Mouse (Mus musculus) MEL (cell line): ENCODE results near the gene Hlcs. TPM values are rescaled to one million over a fixed set of nuclear protein-coding genes. Genes with fewer than 3 reads are reported as not detected.

Source experiments
- DNase-seq: peaks from one replicate; pipeline ENCODE4 v3.0.0; 2011; ENCODE audit warnings: low read depth, low spot score
- H3K27ac ChIP-seq: 2 replicates; pipeline ENCODE4 v1.5.1; 2012; ENCODE audit warnings: low read depth, mild to moderate bottlenecking, control low read depth, low read length, moderate library complexity; ENCODE audit not compliant: control insufficient read depth
- H3K27me3 ChIP-seq, 2 experiments: fragments of 150-350 bp in 1 of 2; sonication (generic) in 1 of 2; 2 replicates each; pipeline ENCODE4 v1.6.1; 2012; ENCODE audit warnings: low read length in 2 of 2, mild to moderate bottlenecking in 2 of 2, improper control_type of control experiment in 1 of 2, moderate library complexity in 1 of 2; ENCODE audit not compliant: insufficient read depth in 2 of 2, control insufficient read depth in 1 of 2
- H3K36me3 ChIP-seq, 2 experiments: 2 replicates each; pipeline ENCODE4 v1.6.1; 2012 to 2014; ENCODE audit warnings: low read length in 2 of 2, improper control_type of control experiment in 1 of 2, inconsistent platforms in 1 of 2, mild to moderate bottlenecking in 1 of 2; ENCODE audit not compliant: insufficient read depth in 2 of 2, control insufficient read depth in 1 of 2
- H3K4me1 ChIP-seq, 2 experiments: fragments of 150-350 bp in 1 of 2; sonication (generic) in 1 of 2; 2 replicates each; pipeline ENCODE4 v1.6.1; 2012; ENCODE audit warnings: low read length in 2 of 2, improper control_type of control experiment in 1 of 2, mild to moderate bottlenecking in 1 of 2; ENCODE audit not compliant: insufficient read depth in 2 of 2, control insufficient read depth in 1 of 2
- H3K4me3 ChIP-seq, 2 experiments: fragments of 150-350 bp in 1 of 2; sonication (generic) in 1 of 2; 2 replicates each; pipeline ENCODE4 v1.5.1; 2012; ENCODE audit warnings: low read depth in 2 of 2, low read length in 2 of 2, mild to moderate bottlenecking in 2 of 2, moderate library complexity in 2 of 2, control low read depth in 1 of 2, improper control_type of control experiment in 1 of 2; ENCODE audit not compliant: control insufficient read depth in 1 of 2, insufficient read depth in 1 of 2
- H3K79me2 ChIP-seq: 2 replicates; pipeline ENCODE4 v1.6.1; 2012; ENCODE audit warnings: mild to moderate bottlenecking, low read length, moderate library complexity; ENCODE audit not compliant: control insufficient read depth, poor library complexity, insufficient read depth
- H3K9ac ChIP-seq: 2 replicates; pipeline ENCODE4 v1.6.1; 2012; ENCODE audit warnings: low read depth, mild to moderate bottlenecking, control low read depth, low read length, moderate library complexity; ENCODE audit not compliant: control insufficient read depth, poor library complexity, severe bottlenecking
- H3K9me3 ChIP-seq: fragments of 150-350 bp; sonication (generic); replicated peaks from 2 replicates; pipeline ENCODE4 v1.6.1; 2012; ENCODE audit warnings: mild to moderate bottlenecking, low read length, improper control_type of control experiment, moderate library complexity; ENCODE audit not compliant: insufficient read depth
- CHD2 ChIP-seq: IDR thresholded peaks from 2 replicates; pipeline ENCODE4 v1.6.1; 2011; ENCODE audit warnings: low read length, improper control_type of control experiment
- E2F4 ChIP-seq: IDR thresholded peaks from 2 replicates; pipeline ENCODE4 v1.6.1; 2011; ENCODE audit warnings: low read depth, low read length, improper control_type of control experiment, borderline replicate concordance
- ELF1 ChIP-seq: IDR thresholded peaks from 2 replicates; pipeline ENCODE4 v1.6.1; 2014; ENCODE audit warnings: low read depth, mild to moderate bottlenecking, inconsistent platforms, low read length, improper control_type of control experiment, moderate library complexity
- EP300 ChIP-seq, 2 experiments: IDR thresholded peaks; 2 replicates each; pipeline ENCODE4 v1.6.1; 2011; ENCODE audit warnings: improper control_type of control experiment in 2 of 2, low read length in 2 of 2, low read depth in 1 of 2, mild to moderate bottlenecking in 1 of 2
- ETS1 ChIP-seq: IDR thresholded peaks from 2 replicates; pipeline ENCODE4 v1.6.1; 2012; ENCODE audit warnings: low read depth, mild to moderate bottlenecking, inconsistent platforms, low read length, improper control_type of control experiment, moderate library complexity
- GABPA ChIP-seq: IDR thresholded peaks from 2 replicates; pipeline ENCODE4 v1.6.1; 2012; ENCODE audit warnings: low read depth, mild to moderate bottlenecking, inconsistent platforms, low read length, improper control_type of control experiment, moderate library complexity
- GATA1 ChIP-seq: IDR thresholded peaks from 2 replicates; pipeline ENCODE4 v1.6.1; 2011; ENCODE audit warnings: low read depth, low read length, improper control_type of control experiment
- HCFC1 ChIP-seq: IDR thresholded peaks from 2 replicates; pipeline ENCODE4 v1.6.1; 2012; ENCODE audit warnings: low read depth, mild to moderate bottlenecking, inconsistent platforms, low read length, improper control_type of control experiment, moderate library complexity
- KAT2A ChIP-seq: conservative IDR thresholded peaks from 2 replicates; pipeline ENCODE4 v1.6.1; 2012; ENCODE audit warnings: low read depth, low read length, improper control_type of control experiment, inconsistent platforms
- MAFK ChIP-seq: IDR thresholded peaks from 2 replicates; pipeline ENCODE4 v1.6.1; 2011; ENCODE audit warnings: low read depth, mild to moderate bottlenecking, low read length, improper control_type of control experiment, borderline replicate concordance
- MAX ChIP-seq: IDR thresholded peaks from 2 replicates; pipeline ENCODE4 v1.6.1; 2011; ENCODE audit warnings: low read length, improper control_type of control experiment
- MAZ ChIP-seq: IDR thresholded peaks from 2 replicates; pipeline ENCODE4 v1.6.1; 2012; ENCODE audit warnings: low read depth, mild to moderate bottlenecking, inconsistent platforms, low read length, improper control_type of control experiment
- MYB ChIP-seq: IDR thresholded peaks from 2 replicates; pipeline ENCODE4 v1.6.1; 2011; ENCODE audit warnings: mild to moderate bottlenecking, low read depth, low read length, improper control_type of control experiment
- MYC ChIP-seq: IDR thresholded peaks from 2 replicates; pipeline ENCODE4 v1.6.1; 2011; ENCODE audit warnings: low read depth, mild to moderate bottlenecking, low read length, improper control_type of control experiment, moderate library complexity
- NELFE ChIP-seq: IDR thresholded peaks from 2 replicates; pipeline ENCODE4 v1.6.1; 2011; ENCODE audit warnings: low read depth, low read length, improper control_type of control experiment
- POLR2AphosphoS2 ChIP-seq: IDR thresholded peaks from 2 replicates; pipeline ENCODE4 v1.6.1; 2011; ENCODE audit warnings: low read length, improper control_type of control experiment
- POLR2AphosphoS5 ChIP-seq: IDR thresholded peaks from 2 replicates; pipeline ENCODE4 v1.6.1; 2012; ENCODE audit warnings: low read depth, borderline replicate concordance, mild to moderate bottlenecking, inconsistent platforms, low read length, moderate library complexity, mixed read lengths
- RAD21 ChIP-seq: IDR thresholded peaks from 2 replicates; pipeline ENCODE4 v1.6.1; 2011; ENCODE audit warnings: mild to moderate bottlenecking, low read depth, low read length, improper control_type of control experiment
- TAL1 ChIP-seq: IDR thresholded peaks from 2 replicates; pipeline ENCODE4 v1.6.1; 2012; ENCODE audit warnings: mild to moderate bottlenecking, inconsistent platforms, low read length, moderate library complexity, mixed read lengths
- TBP ChIP-seq: IDR thresholded peaks from 2 replicates; pipeline ENCODE4 v1.8.0; 2011; ENCODE audit warnings: low read depth, low read length, improper control_type of control experiment
- UBTF ChIP-seq: IDR thresholded peaks from 2 replicates; pipeline ENCODE4 v1.6.1; 2012; ENCODE audit warnings: low read depth, mild to moderate bottlenecking, inconsistent platforms, low read length, improper control_type of control experiment, moderate library complexity, borderline replicate concordance; ENCODE audit not compliant: insufficient read depth
- USF2 ChIP-seq, 2 experiments: IDR thresholded peaks; 2 replicates each; pipeline ENCODE4 v1.6.1; 2011 to 2012; ENCODE audit warnings: improper control_type of control experiment in 2 of 2, low read length in 2 of 2, borderline replicate concordance in 1 of 2, inconsistent platforms in 1 of 2, low read depth in 1 of 2, mild to moderate bottlenecking in 1 of 2; ENCODE audit not compliant: insufficient read depth in 1 of 2
- ZC3H11A ChIP-seq: IDR thresholded peaks from 2 replicates; pipeline ENCODE4 v1.6.1; 2012; ENCODE audit warnings: low read depth, mild to moderate bottlenecking, inconsistent platforms, low read length, improper control_type of control experiment
- ZMIZ1 ChIP-seq: IDR thresholded peaks from 2 replicates; pipeline ENCODE4 v1.6.1; 2012; ENCODE audit warnings: low read depth, mild to moderate bottlenecking, inconsistent platforms, low read length, improper control_type of control experiment, moderate library complexity
- polyA plus RNA-seq, 2 experiments: library from polyadenylated mRNA; stranded (reverse) in 1 of 2; unstranded in 1 of 2; fragments of >175 nt in 1 of 2; fragments of >200 nt in 1 of 2; gene quantifications; 2 replicates each; pipeline versions ENCODE4 v1.2.1 to v1.2.4; 2012; ENCODE audit warnings: low replicate concordance in 2 of 2, low read depth in 1 of 2; ENCODE audit not compliant: insufficient read length in 2 of 2, insufficient read depth in 1 of 2, missing spikeins in 1 of 2
- total RNA-seq: library from RNA; depleted of rRNA; stranded (reverse); fragments of 300-350 nt; gene quantifications from 2 replicates; pipeline ENCODE4 v1.2.3, GENCODE M21; 2012

Hlcs gene
- total and polyA plus RNA-seq, 3 experiments = 3.3 to 6.4 TPM; not detected in 1

GRCm38 (mm10) chr16:94235718-94236117 lies 77.7 kb downstream of the Hlcs start:
- DNase-seq = peak; percentile 49
- TF ChIP-seq ETS1 (peak; percentile 67), POLR2AphosphoS5 (no peak), GATA1 (no peak), EP300 (IDR thresholded peaks at IDR 0.05; ENCODE audit: low read depth in 1 of 2, low read length in 2 of 2) (peak in 1 of 2 experiments; percentile 28; a peak in 2 of 4 replicates), MAFK (peak; percentile 93), ZMIZ1 (no peak), GABPA (peak; percentile 99)
- Histone ChIP-seq H3K27me3 (no peaks in the 10 kb centered on the region), H3K4me1 (peaks cover 14 to 31% of the 10 kb centered on the region in 2 experiments), H3K9me3 (no peaks in the 10 kb centered on the region), H3K27ac (peak overlapping the region; percentile 38; the same call in 1 of the 2 replicates), H3K9ac (no peak overlapping the region), H3K79me2 (no peaks in the 10 kb centered on the region), H3K4me3 (no peak overlapping the region), H3K36me3 (peaks cover 0 to 21% of the 10 kb centered on the region in 2 experiments; a peak in 2 of 4 replicates)

- Histone ChIP-seq H3K79me2 (no peaks in the 10 kb centered on the region), H3K4me3 (no peak overlapping the region), H3K4me1 (peaks cover 14 to 24% of the 10 kb centered on the region in 2 experiments), H3K27me3 (no peaks in the 10 kb centered on the region), H3K9me3 (no peaks in the 10 kb centered on the region), H3K9ac (no peak overlapping the region)
- DNase-seq = no peak
- TF ChIP-seq MYC = no peak
- TF ChIP-seq, all 39 proteins: peak for 0
- no peak overlapping the region for H3K27ac ChIP-seq
- H3K36me3 ChIP-seq = peaks cover 0 to 15% of the 10 kb centered on the region in 2 experiments; a peak in 2 of 4 replicates
These were observed 79.2 kb downstream of the Hlcs start for GRCm38 (mm10) chr16:94234202-94234601.

- Histone ChIP-seq H3K27ac (no peak overlapping the region), H3K79me2 (no peaks in the 10 kb centered on the region)
- no peak for TF ChIP-seq RAD21
- no peak for TF ChIP-seq ZMIZ1
- no peak for TF ChIP-seq HCFC1
- no peak for TF ChIP-seq NELFE
- no peak for TF ChIP-seq ELF1
- no peak for TF ChIP-seq POLR2AphosphoS2
- TF ChIP-seq USF2 (IDR thresholded peaks at IDR 0.05; ENCODE audit: borderline replicate concordance in 1 of 2, insufficient read depth in 1 of 2, low read depth in 1 of 2, low read length in 2 of 2) = no peak
- no peak for TF ChIP-seq ZC3H11A
- no peak for TF ChIP-seq KAT2A
- no peak for TF ChIP-seq MYC
- TF ChIP-seq MAX = no peak
- TF ChIP-seq MAZ = no peak
- no peak for TF ChIP-seq E2F4
- no peak for TF ChIP-seq UBTF
- no peak for TF ChIP-seq MYB
- TF ChIP-seq TBP = no peak
- no peak for TF ChIP-seq TAL1
- TF ChIP-seq CHD2 = no peak
- TF ChIP-seq, all 39 proteins: peak for 0
- peaks cover 0 to 5% of the 10 kb centered on the region in 2 experiments; a peak in 2 of 4 replicates for H3K36me3 ChIP-seq
- peaks cover 7 to 9% of the 10 kb centered on the region in 2 experiments for H3K4me1 ChIP-seq
- no peak overlapping the region for H3K4me3 ChIP-seq
- H3K9me3 ChIP-seq = no peaks in the 10 kb centered on the region
- no peak overlapping the region for H3K9ac ChIP-seq
- no peak for DNase-seq
- H3K27me3 ChIP-seq = no peaks in the 10 kb centered on the region
These were observed 82.3 kb downstream of the Hlcs start for GRCm38 (mm10) chr16:94230909-94231575.
